9 mouse cellular contexts compared by ENCODE assay signal in genomic region chr3:100160682-100161445, GRCm38 (mm10). TPM values are rescaled to one million over a fixed set of nuclear protein-coding genes. Genes with fewer than 3 reads are reported as not detected.
DNase-seq lines count a peak whose midpoint lies in the region; ATAC-seq and TF ChIP-seq lines count a peak whose summit lies in the region.
"Had no signal": no experiment of that assay in that cellular context is flagged by ENCODE, and none has a peak within 500 bp of the region (broad histone marks: within the 10 kb centered on the region; RNA-seq: fewer than 3 reads in every experiment).

No protein-coding gene starts in this region.

- WGBS in lung, postnatal 0 days: 81% methylated on average over 15 of the region's 15 CpGs
- 89% methylated on average over 15 of the region's 15 CpGs for WGBS in forebrain, embryonic 13.5 days
- WGBS in liver, embryonic 12.5 days (ENCODE audit: insufficient replicate concordance): 76% methylated on average over 15 of the region's 15 CpGs
- 73% methylated on average over 15 of the region's 15 CpGs for WGBS in stomach, embryonic 16.5 days

- no peak for TF ChIP-seq CTCF in lung, postnatal 0 days (IDR thresholded peaks at IDR 0.05)

- no peaks in the 10 kb centered on the region for H3K9me3 ChIP-seq in lung, postnatal 0 days (ENCODE audit: low read length)
- no peaks in the 10 kb centered on the region for H3K9me3 ChIP-seq in forebrain, embryonic 13.5 days (replicated peaks)
- no peaks in the 10 kb centered on the region for H3K9me3 ChIP-seq in liver, embryonic 12.5 days (replicated peaks)
- H3K9me3 ChIP-seq in stomach, embryonic 16.5 days (replicated peaks; ENCODE audit: control insufficient read depth, low read length): no peaks in the 10 kb centered on the region

- intact Hi-C loops in left cerebral cortex, postnatal 36 days (cut with DNase I): no loop called here

- H3K27ac ChIP-seq in lung, postnatal 0 days (ENCODE audit: low read length): no peak overlapping the region
- H3K27ac ChIP-seq in forebrain, embryonic 13.5 days: no peak overlapping the region
- H3K27ac ChIP-seq in liver, embryonic 12.5 days: no peak overlapping the region
- no peak overlapping the region; the same call in 1 of the 2 replicates for H3K27ac ChIP-seq in stomach, embryonic 16.5 days (ENCODE audit: low read length)

- H3K36me3 ChIP-seq in lung, postnatal 0 days (ENCODE audit: insufficient read depth, low read length): peaks cover 10% of the 10 kb centered on the region; the same call in 1 of the 2 replicates
- H3K36me3 ChIP-seq in forebrain, embryonic 13.5 days (ENCODE audit: poor library complexity, severe bottlenecking): peaks cover 38% of the 10 kb centered on the region
- peaks cover 44% of the 10 kb centered on the region for H3K36me3 ChIP-seq in liver, embryonic 12.5 days
- peaks cover 18% of the 10 kb centered on the region for H3K36me3 ChIP-seq in stomach, embryonic 16.5 days (ENCODE audit: control insufficient read depth, insufficient read depth, low read length)

- H3K27me3 ChIP-seq in lung, postnatal 0 days (replicated peaks; ENCODE audit: insufficient read depth, low read length): no peaks in the 10 kb centered on the region
- H3K27me3 ChIP-seq in forebrain, embryonic 13.5 days: no peaks in the 10 kb centered on the region
- no peaks in the 10 kb centered on the region for H3K27me3 ChIP-seq in liver, embryonic 12.5 days (replicated peaks)
- H3K27me3 ChIP-seq in stomach, embryonic 16.5 days (ENCODE audit: control insufficient read depth, insufficient read depth, low read length): no peaks in the 10 kb centered on the region

- peak overlapping the region; percentile 68 for H3K4me2 ChIP-seq in lung, postnatal 0 days (replicated peaks; ENCODE audit: low read depth, low read length)
- H3K4me2 ChIP-seq in forebrain, embryonic 13.5 days: peak overlapping the region; percentile 73
- H3K4me2 ChIP-seq in liver, embryonic 12.5 days: peak overlapping the region; percentile 81
- peak overlapping the region; percentile 67 for H3K4me2 ChIP-seq in stomach, embryonic 16.5 days (ENCODE audit: low read depth, low read length)

- H3K9ac ChIP-seq in lung, postnatal 0 days (replicated peaks; ENCODE audit: low read depth): no peak overlapping the region
- peak overlapping the region; percentile 93 for H3K9ac ChIP-seq in forebrain, embryonic 13.5 days
- H3K9ac ChIP-seq in liver, embryonic 12.5 days: peak overlapping the region; percentile 85
- H3K9ac ChIP-seq in stomach, embryonic 16.5 days (ENCODE audit: low read length): peak overlapping the region; percentile 90

- H3K4me3 ChIP-seq in lung, postnatal 0 days (ENCODE audit: low read depth, low read length): 0 out of 2 replicates have a peak overlapping the region, but pooled peaks have one; percentile 82
- H3K4me3 ChIP-seq in forebrain, embryonic 13.5 days: peak overlapping the region; percentile 75
- H3K4me3 ChIP-seq in liver, embryonic 12.5 days: peak overlapping the region; percentile 89
- peak overlapping the region; percentile 88 for H3K4me3 ChIP-seq in stomach, embryonic 16.5 days (replicated peaks; ENCODE audit: low read length)

- H3K4me1 ChIP-seq in lung, postnatal 0 days (ENCODE audit: insufficient read depth, low read depth, low read length): peaks cover 4% of the 10 kb centered on the region; the same call in 1 of the 2 replicates
- H3K4me1 ChIP-seq in forebrain, embryonic 13.5 days: peaks cover 18% of the 10 kb centered on the region
- peaks cover 35% of the 10 kb centered on the region for H3K4me1 ChIP-seq in liver, embryonic 12.5 days
- peaks cover 10% of the 10 kb centered on the region for H3K4me1 ChIP-seq in stomach, embryonic 16.5 days (ENCODE audit: control insufficient read depth, insufficient read depth, low read length)

- no peak for ATAC-seq in lung, postnatal 0 days
- ATAC-seq in forebrain, embryonic 13.5 days: no peak
- ATAC-seq in liver, embryonic 12.5 days: no peak
- no peak for ATAC-seq in stomach, embryonic 16.5 days (ENCODE audit: insufficient read depth, low FRiP score)

- no peak for TF ChIP-seq EP300 in lung, postnatal 0 days (IDR thresholded peaks at IDR 0.05)

- DNase-seq in lung, postnatal 0 days (ENCODE audit: low spot score): no peak
- DNase-seq in lung, postnatal 36 days: no peak
- no peak for DNase-seq in left cerebral cortex, postnatal 36 days (ENCODE audit: low spot score in 2 of 2)
- DNase-seq in thymus, postnatal 36 days: no peak
- no peak for DNase-seq in kidney, adult 18-20 months
- DNase-seq: lung, postnatal 14 days had no signal

RNA-seq across cellular contexts. Expression of gene Gdap2, which starts 1.3 kb away (rescaled TPM):
- 21.3 and 22.8 TPM in 2 replicates for polyA plus RNA-seq in lung, postnatal 0 days (2015; fragmentation: Nextera tagmentation; extraction: Ambion mirVana)
- polyA plus RNA-seq in forebrain, embryonic 13.5 days (2015; fragmentation: Nextera tagmentation; extraction: Ambion mirVana): 37.2 and 39.3 TPM in 2 replicates
- 20.6 and 22.0 TPM in 2 replicates for polyA plus RNA-seq in liver, embryonic 12.5 days (2016; fragmentation: Nextera tagmentation; extraction: Ambion mirVana)
- 26.9 and 30.0 TPM in 2 replicates for polyA plus RNA-seq in stomach, embryonic 16.5 days (2015; fragmentation: Nextera tagmentation; extraction: Ambion mirVana)
- 10 to 100 TPM; 35.9 to 36.7 TPM for total RNA-seq in left cerebral cortex, postnatal 36 days (2021)

RNA-seq across cellular contexts. Expression of gene Wdr3, which starts 1.3 kb away (rescaled TPM):
- polyA plus RNA-seq in lung, postnatal 0 days (2015; fragmentation: Nextera tagmentation; extraction: Ambion mirVana): 17.7 and 18.8 TPM in 2 replicates
- 49.4 and 50.7 TPM in 2 replicates for polyA plus RNA-seq in forebrain, embryonic 13.5 days (2015; fragmentation: Nextera tagmentation; extraction: Ambion mirVana)
- polyA plus RNA-seq in liver, embryonic 12.5 days (2016; fragmentation: Nextera tagmentation; extraction: Ambion mirVana): 43.6 and 48.9 TPM in 2 replicates
- polyA plus RNA-seq in stomach, embryonic 16.5 days (2015; fragmentation: Nextera tagmentation; extraction: Ambion mirVana): 43.6 and 46.0 TPM in 2 replicates
- total RNA-seq in left cerebral cortex, postnatal 36 days (2021): 10 to 100 TPM; 17.6 to 22.7 TPM
